Mouse (Mus musculus) cerebral cortex, adult 2 months (tissue): ENCODE data around the gene Mthfd1.

Experiments
- WGBS: fragments of 180-500 bp; shearing (Covaris S2); methylation state at CpG from one replicate; pipeline ENCODE4 v1.1.7; 2018; 5-methylcytosine and 5-hydroxymethylcytosine counted together

Gene Mthfd1

DNA sequence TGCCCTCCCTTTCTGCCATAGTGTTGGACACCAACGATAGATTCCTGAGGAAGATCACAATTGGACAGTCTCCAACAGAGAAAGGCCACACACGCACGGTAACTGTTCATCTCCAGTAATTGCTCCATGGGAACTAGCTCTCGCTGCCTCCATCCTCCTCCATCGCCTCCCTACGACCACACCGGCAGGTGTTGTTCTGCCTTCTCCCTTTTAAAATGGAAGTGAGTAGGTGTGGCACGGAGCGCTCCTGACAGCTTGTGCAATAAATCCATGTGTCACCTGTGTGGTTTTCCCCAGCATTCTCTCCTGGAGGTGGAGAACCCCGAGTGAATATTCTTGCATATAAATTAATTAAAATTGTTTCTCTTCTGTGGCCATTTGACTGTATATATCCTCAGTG, 45.3 kb downstream of the Mthfd1 start:
- WGBS, result 54% methylated on average over 10 of the region's 10 CpGs

DNA sequence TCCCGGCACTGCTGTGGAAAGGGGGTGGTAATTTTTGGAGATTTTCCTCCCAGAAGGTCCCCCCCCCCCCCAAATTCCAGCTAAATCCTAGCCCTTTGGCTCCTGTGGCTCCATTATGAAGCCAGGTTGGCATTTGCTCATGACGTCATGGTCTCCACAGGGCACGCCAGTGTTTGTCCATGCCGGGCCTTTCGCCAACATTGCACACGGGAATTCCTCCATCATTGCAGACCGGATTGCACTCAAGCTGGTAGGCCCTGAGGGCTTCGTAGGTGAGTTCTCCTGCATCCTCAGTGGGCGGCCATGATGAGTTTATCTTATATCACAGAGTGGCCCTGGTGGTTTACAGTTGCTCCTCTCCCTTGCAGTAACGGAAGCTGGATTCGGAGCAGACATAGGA, 48.4 kb downstream of the Mthfd1 start:
- WGBS, result 75% methylated on average over 11 of the region's 11 CpGs

DNA sequence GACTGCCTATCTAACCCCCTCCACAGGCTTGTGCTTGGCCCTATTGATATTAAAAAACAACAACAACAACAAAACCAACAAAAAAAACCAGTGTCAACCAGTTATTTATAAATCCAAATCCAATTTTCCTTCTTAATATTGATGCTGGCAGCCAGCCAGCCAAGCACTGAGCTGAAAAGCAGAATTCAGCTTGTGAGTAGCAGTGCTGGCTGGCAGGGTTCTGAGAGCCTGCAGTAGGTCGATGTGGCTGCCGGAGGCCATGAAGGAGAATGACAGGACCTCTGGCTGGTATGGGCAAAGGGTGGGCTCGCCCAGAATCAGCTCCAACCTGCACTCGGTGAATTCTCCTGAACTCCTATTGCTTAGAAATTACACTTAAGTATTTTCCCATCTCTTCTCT, 49.1 kb downstream of the Mthfd1 start:
- 33% methylated on average over 4 of the region's 4 CpGs for WGBS

DNA sequence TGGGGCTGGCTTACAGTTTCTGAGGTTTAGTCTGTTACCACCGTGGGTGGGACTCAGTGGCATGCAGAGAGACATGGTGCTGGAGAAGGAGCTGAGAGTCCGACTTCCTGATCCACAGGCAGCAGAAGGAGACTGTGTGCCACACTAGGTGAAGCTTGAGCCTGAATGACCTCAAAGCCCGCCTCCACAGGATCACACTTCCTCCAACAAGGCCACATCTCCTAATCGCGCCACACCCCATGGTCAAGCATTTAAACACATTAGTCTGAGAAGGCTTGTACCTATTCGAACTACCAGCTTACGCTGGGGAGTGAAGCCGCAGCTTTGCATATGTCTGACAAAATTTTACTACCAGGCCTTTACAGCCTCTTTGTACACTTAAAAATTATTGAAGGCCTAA, 50.0 kb downstream of the Mthfd1 start:
- WGBS, result 79% methylated on average over 8 of the region's 8 CpGs

DNA sequence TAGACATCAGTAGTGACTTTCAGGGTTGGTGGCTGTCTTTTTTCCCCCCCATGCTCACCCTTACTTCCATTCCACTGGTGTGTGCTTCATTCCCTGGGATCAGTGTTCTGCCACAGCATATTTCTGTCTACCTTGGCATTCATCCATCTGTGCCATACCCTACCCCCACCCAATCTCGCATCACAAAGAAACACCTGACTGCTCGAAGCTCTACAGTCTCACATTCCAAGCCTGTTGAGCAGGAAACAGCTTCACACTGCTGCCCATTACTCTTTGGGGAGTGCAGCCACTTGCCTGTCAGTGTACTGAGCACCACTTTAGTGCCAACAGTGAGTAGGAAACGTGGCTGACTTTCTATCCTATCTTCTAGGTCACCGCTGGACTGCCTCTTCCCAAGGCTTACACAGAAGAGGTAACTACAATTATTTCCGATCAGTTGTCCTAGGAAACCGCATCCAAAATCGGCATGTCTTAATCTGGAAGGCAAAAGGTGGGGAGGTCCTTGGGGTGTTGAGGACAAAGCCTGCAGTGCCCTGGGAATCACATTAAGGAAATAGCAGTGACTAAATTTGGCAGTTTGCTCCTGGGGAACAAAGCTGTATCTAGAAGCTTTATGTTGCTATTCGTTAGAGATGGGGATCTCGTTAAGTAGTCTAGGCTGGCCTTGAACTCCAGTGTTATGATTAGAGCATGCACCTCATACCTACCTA, 51.9 kb downstream of the Mthfd1 start:
- 64% methylated on average over 9 of the region's 9 CpGs for WGBS

DNA sequence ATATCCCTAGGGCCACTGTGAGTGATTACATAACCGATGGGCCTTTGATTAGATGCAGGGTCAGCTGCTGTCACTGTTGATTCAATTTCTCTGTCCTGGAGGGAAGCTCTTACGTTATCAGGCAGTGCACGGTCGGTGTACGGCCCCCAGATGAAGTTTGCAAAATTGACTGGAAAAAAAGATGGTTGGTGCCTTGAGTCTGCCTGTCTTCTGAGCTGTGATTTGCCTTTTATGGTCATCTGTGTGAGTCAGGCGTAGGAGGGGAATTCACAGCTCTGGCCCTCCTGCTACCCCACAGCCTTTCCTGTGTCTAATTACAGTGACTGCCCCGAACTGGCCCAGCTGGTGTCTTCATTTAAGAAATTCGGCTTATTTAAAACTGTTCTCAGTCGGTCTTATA, 52.9 kb downstream of the Mthfd1 start:
- WGBS, result 45% methylated on average over 9 of the region's 9 CpGs

DNA sequence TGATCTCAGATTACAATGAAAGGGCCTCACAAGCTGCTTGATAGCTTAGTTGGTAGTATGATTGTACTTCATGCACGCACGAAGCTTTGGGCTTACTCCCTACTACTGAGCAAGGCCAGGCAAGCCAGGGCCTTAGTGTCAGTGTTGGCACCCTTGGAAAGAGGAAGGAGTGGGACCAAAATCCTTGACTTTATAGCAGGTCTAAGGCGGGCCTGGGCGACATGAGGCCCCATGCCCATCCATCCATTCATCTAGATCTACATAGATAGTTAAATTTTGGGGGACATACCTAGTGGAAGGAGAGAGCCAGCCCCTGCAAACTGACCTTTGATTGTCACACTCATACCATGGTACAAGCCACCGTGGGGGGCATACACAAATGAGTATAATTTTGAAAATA, 53.3 kb downstream of the Mthfd1 start:
- WGBS, result 84% methylated on average over 5 of the region's 5 CpGs

DNA sequence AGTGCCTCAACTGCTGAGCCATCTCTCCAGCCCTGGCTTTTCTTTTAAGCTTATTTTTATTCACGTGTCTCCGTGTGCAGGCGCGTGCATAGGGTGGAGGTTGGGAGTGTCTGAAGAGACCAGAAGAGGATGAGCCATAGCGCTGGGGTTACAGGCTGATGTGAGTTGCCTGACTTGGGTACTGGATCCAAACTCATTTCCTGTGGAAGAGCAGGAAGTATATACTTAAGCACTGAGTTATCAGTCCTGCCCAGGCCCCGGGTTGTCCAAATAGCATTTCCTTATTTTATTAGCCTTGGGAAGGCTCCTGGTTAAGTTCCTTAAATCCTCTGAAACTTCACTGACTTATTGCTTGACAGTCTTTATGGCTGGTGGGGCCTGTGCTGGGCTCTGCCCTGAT, 54.9 kb downstream of the Mthfd1 start:
- 86% methylated on average over 6 of the region's 6 CpGs for WGBS

DNA sequence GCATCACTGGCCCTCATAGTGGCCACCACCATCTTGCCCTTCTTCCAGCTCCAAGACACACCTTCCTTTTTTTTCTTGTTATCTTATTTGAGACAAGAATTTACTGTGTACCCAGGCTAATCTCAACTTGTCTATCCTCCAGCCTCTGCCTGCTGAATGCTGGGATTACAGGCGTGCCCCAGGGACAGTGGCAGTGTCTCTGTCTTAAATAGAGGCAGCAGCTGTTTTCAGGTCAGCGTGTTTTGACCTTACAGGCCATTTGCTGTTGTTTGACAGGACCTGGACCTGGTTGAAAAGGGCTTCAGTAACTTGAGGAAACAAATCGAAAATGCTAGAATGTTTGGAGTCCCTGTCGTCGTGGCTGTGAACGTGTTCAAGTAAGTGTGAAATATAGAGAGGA, 55.5 kb downstream of the Mthfd1 start:
- WGBS, result 63% methylated on average over 6 of the region's 6 CpGs

DNA sequence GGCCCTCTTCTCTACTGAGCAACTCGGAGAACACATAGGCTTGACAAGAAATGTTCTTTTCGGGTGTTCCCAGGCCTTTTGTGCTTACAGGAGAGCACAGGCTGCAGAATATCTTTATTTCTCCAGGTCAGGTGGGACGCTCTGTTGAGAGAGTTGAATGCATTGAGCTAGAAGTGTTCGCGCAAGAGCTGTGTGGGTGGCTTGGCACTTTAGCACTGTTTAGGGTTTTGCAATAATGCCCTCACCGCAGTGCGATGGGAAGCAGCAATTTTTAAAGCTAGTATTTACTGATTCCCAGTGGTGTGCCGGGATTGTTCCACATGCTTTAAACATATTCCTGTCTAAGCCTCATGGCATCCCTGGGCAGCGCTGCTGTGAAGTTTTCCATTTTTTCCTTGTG, 56.1 kb downstream of the Mthfd1 start:
- 67% methylated on average over 9 of the region's 9 CpGs for whole genome bisulfite sequencing

DNA sequence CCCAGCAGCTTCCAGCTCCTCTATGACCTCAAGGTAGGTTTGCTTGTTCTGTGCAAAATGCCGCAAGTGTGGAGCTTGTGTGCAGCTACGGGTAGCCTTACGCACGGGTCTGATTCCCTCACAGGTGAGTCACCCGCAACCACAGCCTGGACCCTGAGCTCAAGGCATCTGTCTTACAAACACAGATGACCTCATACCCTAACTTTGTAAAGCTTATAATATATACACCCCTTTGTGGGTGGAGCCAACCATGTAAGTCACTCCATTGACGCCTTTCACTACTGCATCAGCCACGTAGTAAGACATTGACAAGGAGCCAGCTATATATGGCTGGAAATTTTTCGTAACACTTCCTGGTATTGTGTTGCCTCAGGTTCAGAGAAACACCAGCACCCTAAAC, 56.9 kb downstream of the Mthfd1 start:
- WGBS, result 93% methylated on average over 8 of the region's 8 CpGs

DNA sequence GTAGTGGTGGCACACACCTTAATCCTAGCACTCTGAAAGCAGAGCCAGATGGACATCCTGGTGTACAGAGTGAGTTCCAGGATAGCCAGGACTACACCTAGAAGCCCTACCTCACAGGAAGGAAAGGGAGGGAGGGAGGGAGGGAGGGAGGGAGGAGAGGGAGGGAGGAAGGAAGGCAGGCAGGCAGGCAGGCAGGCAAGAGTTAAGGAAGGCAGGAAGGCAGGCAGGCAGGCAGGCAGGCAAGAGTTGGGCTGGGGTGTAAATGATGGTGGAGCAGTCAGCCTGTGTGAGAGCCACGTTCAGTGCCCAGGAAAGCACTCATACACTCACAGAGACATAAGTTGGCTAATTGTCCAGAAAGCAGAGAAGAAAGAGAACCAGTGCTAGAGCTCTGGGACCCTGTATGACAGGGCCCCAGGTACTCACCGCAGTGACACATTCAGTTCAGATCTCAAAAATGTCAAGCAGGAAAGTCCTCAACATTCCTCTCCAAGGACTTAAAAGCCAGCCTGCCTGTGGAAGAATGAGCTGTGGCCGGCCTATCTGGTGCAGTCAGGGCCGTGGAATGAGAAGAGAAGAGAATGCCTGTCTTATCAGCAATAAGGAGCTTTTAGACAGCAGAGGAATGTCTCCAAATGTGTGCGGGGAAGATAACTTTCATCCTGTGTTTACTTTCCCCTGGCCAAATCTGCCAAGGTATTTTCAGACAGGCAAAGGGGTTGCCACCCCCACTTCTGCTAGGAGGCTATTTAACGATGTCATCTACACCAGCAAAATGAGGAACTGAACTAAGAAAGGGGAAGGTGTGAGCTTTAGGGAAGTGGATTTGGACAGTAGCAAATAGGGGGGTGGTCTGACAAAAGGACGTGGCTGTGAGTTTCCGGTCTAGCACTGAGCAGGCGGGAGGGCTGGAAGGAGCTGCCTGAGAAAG, 63.4 kb downstream of the Mthfd1 start:
- WGBS, result 57% methylated on average over 9 of the region's 9 CpGs

DNA sequence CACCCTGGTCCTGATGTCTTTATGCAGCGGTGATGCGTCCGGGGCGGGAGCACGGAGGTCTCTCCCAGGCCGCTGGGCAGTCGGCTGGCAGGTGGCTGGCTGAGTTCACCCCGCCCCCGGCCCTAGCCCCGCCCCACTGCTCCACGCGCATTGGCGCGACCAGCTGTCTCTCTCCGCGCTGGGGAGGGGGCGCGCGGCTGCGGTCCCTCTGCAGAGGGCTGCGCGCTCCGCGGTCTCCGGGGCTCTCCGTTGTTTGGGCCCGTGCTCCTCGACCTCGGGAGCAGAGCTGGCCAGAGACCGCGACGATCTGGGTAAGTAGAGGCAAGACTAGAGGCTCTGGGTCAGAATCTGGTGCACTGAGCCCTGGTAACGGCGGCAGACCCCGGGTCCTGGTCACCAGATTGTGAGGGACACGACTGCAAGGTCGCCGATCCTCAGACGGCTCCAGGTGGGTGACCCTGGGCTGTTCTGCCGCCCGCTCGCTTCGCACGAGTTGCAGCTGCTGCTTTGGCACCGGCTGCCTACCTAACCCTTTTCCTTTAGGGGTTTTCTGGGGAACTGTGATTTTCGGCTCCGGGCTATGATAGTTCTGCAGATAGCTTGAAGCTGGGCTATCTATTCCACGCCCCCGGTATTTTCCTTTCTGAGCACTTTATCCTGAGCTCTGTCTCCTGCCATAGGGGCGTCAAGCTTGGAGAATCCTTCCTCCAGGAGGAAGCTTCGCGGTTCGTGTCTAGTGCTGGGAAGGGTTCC, 69.8 kb downstream of the Mthfd1 start, which contains the start of gene Akap5:
Gene Akap5, plus strand, starts transcription at position 213 of the 753 bp plus-strand sequence.
- WGBS, result 3% methylated on average over 53 of the region's 53 CpGs

DNA sequence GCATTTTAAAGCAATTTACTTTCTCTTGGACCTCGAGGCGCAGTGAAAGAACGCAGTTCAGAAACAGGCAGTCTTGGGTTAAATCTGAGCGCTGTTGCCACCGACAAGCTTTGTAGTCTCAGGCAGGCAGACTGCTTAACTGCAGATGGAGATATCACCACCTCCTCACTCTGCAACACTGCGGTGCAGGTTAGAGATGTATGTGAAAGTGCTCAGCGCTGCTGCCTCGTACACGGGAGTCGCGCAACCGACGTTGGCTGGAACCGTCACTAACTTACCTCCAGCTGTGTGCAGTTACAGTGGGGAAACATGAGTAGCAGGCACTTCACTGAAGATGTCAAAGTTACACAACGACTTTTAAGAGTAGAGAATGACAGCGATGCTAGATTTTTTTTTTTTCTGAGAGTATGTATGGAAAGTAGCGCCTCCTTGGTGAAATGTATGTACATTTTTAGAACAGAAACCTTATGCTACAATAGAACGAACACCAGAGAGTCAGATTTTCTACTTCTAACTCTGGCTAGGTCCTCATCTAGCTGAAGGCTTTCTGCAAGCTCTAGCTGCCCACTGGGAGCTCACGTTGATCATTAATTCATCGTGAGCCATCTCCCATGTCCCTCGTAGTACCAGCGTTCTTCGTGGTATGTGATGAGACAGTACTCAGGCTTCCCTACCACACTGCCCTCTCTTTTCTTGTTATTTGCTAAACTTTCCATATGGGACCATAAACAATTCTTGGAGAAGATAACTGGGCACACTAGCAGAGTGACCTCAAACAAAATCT, 71.5 kb downstream of the Mthfd1 start:
- WGBS, result 46% methylated on average over 23 of the region's 23 CpGs

DNA sequence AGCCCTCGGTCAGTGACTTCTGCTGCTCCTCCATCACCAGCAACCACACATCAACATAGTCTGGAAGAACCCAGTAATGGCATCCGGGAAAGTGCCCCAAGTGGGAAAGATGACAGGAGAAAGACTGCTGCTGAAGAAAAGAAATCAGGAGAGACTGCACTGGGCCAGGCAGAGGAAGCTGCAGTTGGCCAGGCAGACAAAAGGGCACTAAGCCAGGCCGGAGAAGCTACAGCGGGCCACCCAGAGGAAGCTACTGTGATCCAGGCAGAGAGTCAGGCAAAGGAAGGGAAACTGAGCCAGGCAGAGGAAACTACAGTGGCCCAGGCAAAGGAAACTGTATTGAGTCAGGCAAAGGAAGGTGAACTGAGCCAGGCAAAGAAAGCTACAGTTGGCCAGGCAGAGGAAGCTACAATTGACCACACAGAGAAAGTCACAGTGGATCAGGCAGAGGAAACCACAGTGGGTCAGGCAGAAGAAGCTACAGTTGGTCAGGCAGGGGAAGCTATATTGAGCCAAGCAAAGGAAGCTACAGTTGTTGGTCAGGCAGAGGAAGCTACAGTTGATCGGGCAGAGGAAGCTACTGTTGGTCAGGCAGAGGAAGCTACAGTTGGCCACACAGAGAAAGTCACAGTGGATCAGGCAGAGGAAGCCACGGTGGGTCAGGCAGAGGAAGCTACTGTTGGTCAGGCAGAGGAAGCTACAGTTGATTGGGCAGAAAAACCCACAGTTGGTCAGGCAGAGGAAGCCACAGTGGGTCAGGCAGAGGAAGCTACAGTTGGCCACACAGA, 73.7 kb downstream of the Mthfd1 start:
- WGBS, result 79% methylated on average over 6 of the region's 6 CpGs

DNA sequence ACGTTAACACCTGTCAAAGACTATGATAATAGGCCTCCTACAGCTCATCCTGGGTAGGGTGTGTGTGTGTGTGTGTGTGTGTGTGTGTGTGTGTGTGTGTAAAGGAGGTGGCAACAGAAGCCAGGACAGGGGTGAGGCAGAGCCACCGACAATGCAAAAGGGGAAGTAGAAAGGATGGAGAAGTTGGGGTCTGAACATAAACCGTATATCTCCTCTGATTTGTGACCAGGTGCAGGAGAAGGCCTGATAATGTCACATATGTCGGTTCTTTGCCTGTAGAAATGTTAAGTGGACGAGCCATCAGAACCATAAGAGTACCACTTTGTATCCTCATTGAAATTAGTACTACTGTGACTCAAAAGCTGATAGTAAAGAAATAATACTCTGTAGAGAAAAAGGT, 78.6 kb downstream of the Mthfd1 start:
- WGBS, result 91% methylated on average over 5 of the region's 5 CpGs

DNA sequence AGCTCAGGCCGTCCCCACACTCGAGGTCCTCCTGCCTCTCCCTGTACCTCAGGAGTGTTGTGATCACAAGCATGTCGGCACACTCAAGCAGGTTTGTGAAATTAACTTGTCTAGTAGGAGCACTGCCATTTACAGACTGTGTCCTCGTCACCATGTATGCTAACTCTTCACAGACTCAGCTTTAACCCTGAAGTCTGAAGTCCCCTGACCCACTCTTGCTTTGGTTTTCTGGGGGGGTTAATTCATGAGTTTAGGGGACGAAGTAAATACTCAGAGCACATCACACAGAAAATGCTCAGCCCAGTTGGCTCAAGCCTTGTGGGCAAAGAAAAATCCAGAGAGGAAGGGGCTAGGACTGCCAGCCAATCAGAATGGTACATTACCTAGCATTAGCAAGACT, 80.5 kb downstream of the Mthfd1 start:
- 78% methylated on average over 5 of the region's 5 CpGs for WGBS

DNA sequence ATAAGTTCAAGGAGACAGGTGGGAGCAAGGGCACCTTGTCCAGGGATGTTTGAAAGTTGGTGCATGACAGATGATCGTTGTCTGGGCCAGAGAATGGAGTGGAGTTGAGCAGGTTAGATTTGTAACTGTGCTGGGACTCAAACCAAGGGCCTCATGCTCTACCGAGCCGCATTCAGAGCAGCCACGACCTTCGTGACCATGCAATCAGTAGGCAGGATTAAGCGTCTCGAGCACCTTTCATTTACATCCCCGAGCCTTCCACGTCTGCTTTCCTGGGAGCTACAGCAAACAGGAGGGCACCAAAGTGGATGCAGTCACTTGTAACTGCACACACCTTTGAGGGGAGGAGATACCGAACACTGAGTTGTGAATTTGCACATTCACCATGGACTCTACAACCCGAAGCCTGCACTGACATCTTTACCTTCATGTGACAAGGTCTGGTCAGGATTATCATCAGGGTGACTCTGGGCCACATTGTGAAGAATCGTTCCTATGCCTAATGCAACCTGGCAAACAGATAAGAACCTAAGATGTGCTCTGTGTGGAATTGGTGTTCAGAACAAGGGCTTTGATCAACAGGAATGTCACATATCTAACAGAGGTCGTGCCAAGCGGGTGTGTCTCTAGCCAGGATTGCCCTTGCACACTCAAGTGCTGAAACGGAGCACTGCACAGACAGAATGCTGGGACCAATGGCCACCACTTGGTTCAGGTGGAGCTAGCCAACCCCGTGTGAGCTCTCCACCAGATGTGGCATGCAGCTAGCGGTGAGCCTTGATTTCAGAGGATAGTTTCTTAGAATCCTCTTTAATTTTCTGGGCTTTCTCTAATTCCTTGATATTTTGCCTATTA, 81.2 kb downstream of the Mthfd1 start:
- WGBS, result 84% methylated on average over 17 of the region's 17 CpGs

DNA sequence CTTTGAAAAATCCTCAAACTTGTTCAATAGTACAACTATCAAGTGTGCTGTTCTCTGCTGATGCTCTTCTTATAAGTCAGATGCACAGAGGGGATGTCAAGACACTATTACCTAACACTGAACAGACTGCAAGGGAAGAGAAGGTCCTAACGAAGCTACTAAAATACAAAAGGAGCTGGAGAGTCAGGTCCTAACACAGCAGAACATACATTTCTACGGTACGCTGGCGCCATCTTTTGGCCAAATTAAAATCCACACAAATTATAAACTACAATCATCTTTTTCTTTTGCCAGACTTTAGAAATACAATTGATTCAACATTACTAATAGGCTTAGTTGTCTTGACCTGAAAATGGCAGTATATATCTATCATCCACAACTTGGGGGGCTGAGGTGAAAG, 86.0 kb downstream of the Mthfd1 start:
- 3% methylated on average over 4 of the region's 4 CpGs for WGBS
